Mouse (Mus musculus): ENCODE results near the gene Gng10. TPM values are rescaled to one million over a fixed set of nuclear protein-coding genes. Genes with fewer than 3 reads are reported as not detected.

Gene Gng10
- polyA plus RNA-seq, 1 experiment from 2014 or later: 89.6 TPM

DNA sequence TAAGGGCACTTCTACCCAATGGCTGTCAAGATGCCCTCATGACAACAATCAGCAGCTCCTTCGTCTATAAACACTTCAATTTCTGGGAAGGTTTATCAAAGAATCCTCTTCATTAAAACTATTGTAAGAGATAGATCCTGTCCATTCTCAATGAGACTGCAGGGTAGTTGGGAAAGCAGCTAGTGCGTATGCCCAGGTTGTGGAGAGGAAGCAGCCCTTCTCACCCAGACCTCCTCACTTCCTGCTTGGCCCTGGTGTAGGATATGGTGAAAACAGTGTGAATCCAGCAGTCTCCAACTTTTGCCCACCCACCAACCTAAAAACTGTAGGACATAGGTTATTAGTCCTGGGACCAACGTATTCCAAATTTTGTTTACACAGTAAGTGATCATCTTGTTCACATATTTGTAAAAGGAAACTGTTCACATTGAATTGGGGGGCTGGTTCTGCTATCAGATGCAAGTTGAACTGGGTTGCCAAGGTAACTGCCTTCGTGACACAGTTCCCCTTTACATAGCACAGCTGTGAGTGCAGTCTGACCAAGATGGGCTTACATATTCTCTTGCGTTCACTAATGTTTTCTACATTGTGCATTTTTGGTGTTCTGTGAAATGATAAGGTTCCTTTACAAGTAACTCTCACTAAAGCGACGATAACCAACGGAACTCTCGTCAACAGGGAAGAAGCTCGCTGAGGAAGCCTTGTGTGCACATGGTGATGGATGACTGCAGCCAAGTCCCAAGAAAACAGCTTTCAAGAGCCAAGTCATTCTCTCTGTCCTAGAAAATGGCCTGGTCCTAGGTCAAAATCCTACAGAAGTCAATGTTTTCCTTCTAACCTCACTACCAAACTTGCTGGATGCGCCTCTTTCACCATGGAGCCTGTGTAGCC is 5.8 kb downstream of the Gng10 start:
- no peaks in the 10 kb centered on the region for H3K36me3 ChIP-seq (ENCODE audit: control insufficient read depth, insufficient read depth, low read length)
- no peaks in the 10 kb centered on the region for H3K27me3 ChIP-seq (ENCODE audit: control insufficient read depth, insufficient read depth, low read length)
- H3K4me1 ChIP-seq (ENCODE audit: control insufficient read depth, insufficient read depth, low read length): no peaks in the 10 kb centered on the region
- H3K9ac ChIP-seq (ENCODE audit: low read length): no peak overlapping the region
- ATAC-seq (ENCODE audit: insufficient read depth, low FRiP score, low TSS enrichment) (no peak), DNase-seq (ENCODE audit: low spot score) (no peak)
- H3K27ac ChIP-seq (ENCODE audit: low read depth, low read length): no peak overlapping the region
- H3K4me3 ChIP-seq (ENCODE audit: low read depth, low read length): no peak overlapping the region
- 89% methylated on average over 11 of the region's 11 CpGs for WGBS
- no peak overlapping the region for H3K4me2 ChIP-seq (ENCODE audit: low read depth)
- H3K9me3 ChIP-seq (ENCODE audit: control insufficient read depth, low read length): no peaks in the 10 kb centered on the region

DNA sequence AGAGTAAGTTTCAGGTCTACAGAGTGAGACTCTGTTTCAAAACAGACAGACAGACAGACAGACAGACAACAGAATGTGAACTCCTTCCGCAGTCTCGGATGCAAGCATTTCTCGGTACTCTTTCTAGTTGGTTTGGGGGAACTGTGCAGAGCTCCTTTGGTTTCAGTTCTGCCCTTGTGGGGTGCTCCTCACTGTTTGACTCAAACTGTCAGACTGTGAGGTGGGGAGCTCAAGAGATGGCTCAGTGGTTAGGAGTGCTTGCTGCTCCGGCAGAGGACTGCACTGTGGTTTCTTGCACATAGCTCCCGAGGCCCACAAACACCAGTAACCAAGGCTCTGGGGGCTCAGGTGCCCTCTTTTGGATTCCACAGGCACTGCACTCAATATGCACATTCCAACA is 8.2 kb downstream of the Gng10 start:
- H3K36me3 ChIP-seq (ENCODE audit: control insufficient read depth, insufficient read depth, low read length): no peaks in the 10 kb centered on the region
- no peak overlapping the region for H3K4me2 ChIP-seq (ENCODE audit: low read depth)
- DNase-seq (ENCODE audit: low spot score) (no peak), ATAC-seq (ENCODE audit: insufficient read depth, low FRiP score, low TSS enrichment) (no peak)
- H3K4me3 ChIP-seq (ENCODE audit: low read depth, low read length): no peak overlapping the region
- H3K9ac ChIP-seq (ENCODE audit: low read length): no peak overlapping the region
- H3K9me3 ChIP-seq (ENCODE audit: control insufficient read depth, low read length): no peaks in the 10 kb centered on the region
- no peaks in the 10 kb centered on the region for H3K4me1 ChIP-seq (ENCODE audit: control insufficient read depth, insufficient read depth, low read length)
- H3K27me3 ChIP-seq (ENCODE audit: control insufficient read depth, insufficient read depth, low read length): no peaks in the 10 kb centered on the region
- H3K27ac ChIP-seq (ENCODE audit: low read depth, low read length): no peak overlapping the region
- 95% methylated on average over 5 of the region's 5 CpGs for WGBS

- Histone ChIP-seq H3K27ac (ENCODE audit: low read depth, low read length) (no peak overlapping the region), H3K9ac (ENCODE audit: low read length) (no peak overlapping the region), H3K4me2 (ENCODE audit: low read depth) (no peak overlapping the region), H3K4me3 (ENCODE audit: low read depth, low read length) (no peak overlapping the region), H3K9me3 (ENCODE audit: control insufficient read depth, low read length) (no peaks in the 10 kb centered on the region), H3K36me3 (ENCODE audit: control insufficient read depth, insufficient read depth, low read length) (no peaks in the 10 kb centered on the region), H3K27me3 (ENCODE audit: control insufficient read depth, insufficient read depth, low read length) (no peaks in the 10 kb centered on the region), H3K4me1 (ENCODE audit: control insufficient read depth, insufficient read depth, low read length) (no peaks in the 10 kb centered on the region)
- ATAC-seq (ENCODE audit: insufficient read depth, low FRiP score, low TSS enrichment): no peak
- DNase-seq (ENCODE audit: low spot score): no peak
- WGBS: 92% methylated on average over 6 of the region's 6 CpGs
Observed at GRCm38 (mm10) chr4:59043891-59044290, 9.0 kb downstream of the Gng10 start.

GRCm38 (mm10) chr4:59047222-59047621 is 12.3 kb downstream of the Gng10 start:
- H3K27ac ChIP-seq (ENCODE audit: low read depth, low read length): no peak overlapping the region
- H3K9ac ChIP-seq (ENCODE audit: low read length): no peak overlapping the region
- no peaks in the 10 kb centered on the region for H3K9me3 ChIP-seq (ENCODE audit: control insufficient read depth, low read length)
- H3K4me3 ChIP-seq (ENCODE audit: low read depth, low read length): no peak overlapping the region
- no peaks in the 10 kb centered on the region for H3K27me3 ChIP-seq (ENCODE audit: control insufficient read depth, insufficient read depth, low read length)
- no peak overlapping the region for H3K4me2 ChIP-seq (ENCODE audit: low read depth)
- H3K36me3 ChIP-seq (ENCODE audit: control insufficient read depth, insufficient read depth, low read length): no peaks in the 10 kb centered on the region
- ATAC-seq (ENCODE audit: insufficient read depth, low FRiP score, low TSS enrichment) (no peak), DNase-seq (ENCODE audit: low spot score) (no peak)
- H3K4me1 ChIP-seq (ENCODE audit: control insufficient read depth, insufficient read depth, low read length): no peaks in the 10 kb centered on the region
- 25% methylated on average over 3 of the region's 3 CpGs for WGBS

- DNase-seq (ENCODE audit: low spot score): no peak
- no peak for ATAC-seq (ENCODE audit: insufficient read depth, low FRiP score, low TSS enrichment)
- no peaks in the 10 kb centered on the region for H3K36me3 ChIP-seq (ENCODE audit: control insufficient read depth, insufficient read depth, low read length)
- no peaks in the 10 kb centered on the region for H3K9me3 ChIP-seq (ENCODE audit: control insufficient read depth, low read length)
- WGBS: 94% methylated on average over 1 of the region's 1 CpGs
- no peak overlapping the region for H3K27ac ChIP-seq (ENCODE audit: low read depth, low read length)
- H3K4me1 ChIP-seq (ENCODE audit: control insufficient read depth, insufficient read depth, low read length): no peaks in the 10 kb centered on the region
- no peak overlapping the region for H3K4me2 ChIP-seq (ENCODE audit: low read depth)
- H3K9ac ChIP-seq (ENCODE audit: low read length): no peak overlapping the region
- no peaks in the 10 kb centered on the region for H3K27me3 ChIP-seq (ENCODE audit: control insufficient read depth, insufficient read depth, low read length)
- no peak overlapping the region for H3K4me3 ChIP-seq (ENCODE audit: low read depth, low read length)
Observed at GRCm38 (mm10) chr4:59051081-59051480, 16.2 kb downstream of the Gng10 start.

DNA sequence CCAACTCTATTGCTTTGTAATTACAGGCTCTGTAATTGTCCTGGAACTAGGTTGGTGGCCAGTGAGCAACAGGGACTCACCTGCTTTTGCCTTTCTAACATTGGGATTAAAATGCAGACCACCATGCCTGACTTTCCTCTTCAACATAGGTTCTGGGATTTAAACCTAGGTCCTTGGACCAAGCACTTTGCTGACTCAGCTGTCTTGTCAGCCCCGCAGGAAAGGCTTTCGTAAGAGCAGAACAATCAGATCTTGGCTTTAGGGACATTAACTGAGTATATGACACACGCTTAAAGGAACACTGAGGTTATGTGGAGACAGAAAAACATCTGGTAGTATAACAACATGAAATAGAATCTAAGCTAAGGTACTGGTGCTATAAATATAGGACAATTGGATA is 23.0 kb downstream of the Gng10 start:
- Histone ChIP-seq H3K27ac (ENCODE audit: low read depth, low read length) (no peak overlapping the region), H3K9me3 (ENCODE audit: control insufficient read depth, low read length) (no peaks in the 10 kb centered on the region), H3K4me1 (ENCODE audit: control insufficient read depth, insufficient read depth, low read length) (no peaks in the 10 kb centered on the region), H3K4me2 (ENCODE audit: low read depth) (no peak overlapping the region), H3K36me3 (ENCODE audit: control insufficient read depth, insufficient read depth, low read length) (no peaks in the 10 kb centered on the region), H3K27me3 (ENCODE audit: control insufficient read depth, insufficient read depth, low read length) (no peaks in the 10 kb centered on the region), H3K9ac (ENCODE audit: low read length) (no peak overlapping the region), H3K4me3 (ENCODE audit: low read depth, low read length) (no peak overlapping the region)
- 87% methylated on average over 3 of the region's 3 CpGs for WGBS
- ATAC-seq (ENCODE audit: insufficient read depth, low FRiP score, low TSS enrichment) (no peak), DNase-seq (ENCODE audit: low spot score) (no peak)

- Histone ChIP-seq H3K4me1 (ENCODE audit: control insufficient read depth, insufficient read depth, low read length) (no peaks in the 10 kb centered on the region), H3K4me2 (ENCODE audit: low read depth) (no peak overlapping the region), H3K4me3 (ENCODE audit: low read depth, low read length) (no peak overlapping the region), H3K9ac (ENCODE audit: low read length) (no peak overlapping the region), H3K27me3 (ENCODE audit: control insufficient read depth, insufficient read depth, low read length) (no peaks in the 10 kb centered on the region), H3K36me3 (ENCODE audit: control insufficient read depth, insufficient read depth, low read length) (no peaks in the 10 kb centered on the region), H3K9me3 (ENCODE audit: control insufficient read depth, low read length) (no peaks in the 10 kb centered on the region), H3K27ac (ENCODE audit: low read depth, low read length) (no peak overlapping the region)
- WGBS: 82% methylated on average over 12 of the region's 12 CpGs
- ATAC-seq (ENCODE audit: insufficient read depth, low FRiP score, low TSS enrichment) (no peak), DNase-seq (ENCODE audit: low spot score) (no peak)
Observed at GRCm38 (mm10) chr4:59062526-59062925, 27.6 kb downstream of the Gng10 start.

DNA sequence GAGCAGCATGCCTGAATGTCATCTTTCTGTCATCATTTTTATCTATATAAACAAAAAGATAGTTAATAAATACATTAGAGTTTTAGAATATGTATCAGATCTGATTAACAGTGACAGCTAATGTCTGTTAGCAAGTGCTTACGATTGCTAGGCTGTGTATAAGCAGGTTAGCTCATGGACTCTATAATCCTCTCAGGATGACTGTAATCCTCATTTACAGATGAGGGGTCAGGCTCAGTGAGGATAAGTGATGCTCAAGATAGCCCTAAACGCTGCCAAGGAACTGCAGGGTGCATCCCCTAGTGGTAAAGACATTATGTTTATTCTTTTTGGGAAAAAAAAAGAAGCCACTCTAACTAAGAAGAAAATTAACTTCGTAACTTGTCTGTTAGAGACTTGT is 34.4 kb downstream of the Gng10 start:
- H3K27ac ChIP-seq (ENCODE audit: low read depth, low read length): no peak overlapping the region
- no peak overlapping the region for H3K9ac ChIP-seq (ENCODE audit: low read length)
- H3K27me3 ChIP-seq (ENCODE audit: control insufficient read depth, insufficient read depth, low read length): no peaks in the 10 kb centered on the region
- 63% methylated on average over 3 of the region's 3 CpGs for WGBS
- H3K4me2 ChIP-seq (ENCODE audit: low read depth): no peak overlapping the region
- ATAC-seq (ENCODE audit: insufficient read depth, low FRiP score, low TSS enrichment) (no peak), DNase-seq (ENCODE audit: low spot score) (no peak)
- H3K4me1 ChIP-seq (ENCODE audit: control insufficient read depth, insufficient read depth, low read length): no peaks in the 10 kb centered on the region
- no peaks in the 10 kb centered on the region for H3K36me3 ChIP-seq (ENCODE audit: control insufficient read depth, insufficient read depth, low read length)
- no peak overlapping the region for H3K4me3 ChIP-seq (ENCODE audit: low read depth, low read length)
- H3K9me3 ChIP-seq (ENCODE audit: control insufficient read depth, low read length): no peaks in the 10 kb centered on the region

DNA sequence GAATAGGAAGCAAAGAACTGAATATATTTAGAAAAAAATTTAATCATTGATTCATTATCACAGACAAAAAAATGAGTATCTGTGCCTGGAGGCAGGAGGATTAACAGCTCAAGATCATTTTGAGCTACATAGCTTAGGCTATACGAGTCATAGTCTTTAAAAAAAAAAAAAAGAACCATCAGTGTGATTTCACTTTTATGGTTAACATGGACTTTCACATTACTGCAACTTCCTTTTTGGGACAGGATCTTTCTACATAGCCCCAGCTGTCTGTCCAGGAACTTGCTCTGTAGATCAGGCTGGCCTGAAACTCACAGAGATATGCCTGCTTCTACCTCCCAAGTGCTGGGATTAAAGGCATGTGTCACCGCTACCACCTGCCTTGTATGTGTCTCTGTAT is 48.5 kb downstream of the Gng10 start:
- DNase-seq (ENCODE audit: low spot score) (no peak), ATAC-seq (ENCODE audit: insufficient read depth, low FRiP score, low TSS enrichment) (no peak)
- Histone ChIP-seq H3K9ac (ENCODE audit: low read length) (no peak overlapping the region), H3K4me3 (ENCODE audit: low read depth, low read length) (no peak overlapping the region), H3K27ac (ENCODE audit: low read depth, low read length) (no peak overlapping the region), H3K4me1 (ENCODE audit: control insufficient read depth, insufficient read depth, low read length) (no peaks in the 10 kb centered on the region), H3K27me3 (ENCODE audit: control insufficient read depth, insufficient read depth, low read length) (no peaks in the 10 kb centered on the region), H3K4me2 (ENCODE audit: low read depth) (no peak overlapping the region), H3K9me3 (ENCODE audit: control insufficient read depth, low read length) (no peaks in the 10 kb centered on the region), H3K36me3 (ENCODE audit: control insufficient read depth, insufficient read depth, low read length) (no peaks in the 10 kb centered on the region)
- 91% methylated on average over 2 of the region's 2 CpGs for WGBS

Data from neural tube, embryonic 11.5 days (tissue).